Mouse (Mus musculus) neural tube, embryonic 13.5 days (tissue): ENCODE results near the gene St13. TPM values are rescaled to one million over a fixed set of nuclear protein-coding genes. Genes with fewer than 3 reads are reported as not detected.

ENCODE experiments used
- ATAC-seq: fragments of 200-750 bp; cut with Nextera tagmentation; 2 replicates; pipeline ENCODE4 v1.8.0; 2017; ENCODE audit warnings: low read depth, mild to moderate bottlenecking, moderate TSS enrichment, moderate library complexity
- H3K27ac ChIP-seq: fragments of 300-500 bp; sonication (generic); replicated peaks from 2 replicates; pipeline ENCODE4 v1.5.1; 2015; ENCODE audit warnings: moderate library complexity, mild to moderate bottlenecking, inconsistent platforms
- H3K27me3 ChIP-seq: fragments of 300-500 bp; sonication (generic); 2 replicates; pipeline ENCODE4 v1.6.1; 2015; ENCODE audit warnings: mild to moderate bottlenecking, inconsistent platforms
- H3K36me3 ChIP-seq: fragments of 300-500 bp; sonication (generic); 2 replicates; pipeline ENCODE4 v1.6.1; 2015; ENCODE audit warnings: mild to moderate bottlenecking, inconsistent platforms
- H3K4me1 ChIP-seq: fragments of 300-500 bp; sonication (generic); replicated peaks from 2 replicates; pipeline ENCODE4 v1.6.1; 2015; ENCODE audit warnings: inconsistent platforms
- H3K4me2 ChIP-seq: fragments of 300-500 bp; sonication (generic); 2 replicates; pipeline ENCODE4 v1.6.1; 2015; ENCODE audit warnings: inconsistent platforms, mild to moderate bottlenecking, moderate library complexity
- H3K4me3 ChIP-seq: fragments of 300-500 bp; sonication (generic); 2 replicates; pipeline ENCODE4 v1.5.1; 2015; ENCODE audit warnings: mild to moderate bottlenecking, inconsistent platforms
- H3K9ac ChIP-seq: fragments of 300-500 bp; sonication (generic); 2 replicates; pipeline ENCODE4 v1.6.1; 2015; ENCODE audit warnings: moderate library complexity, mild to moderate bottlenecking, inconsistent platforms
- H3K9me3 ChIP-seq: fragments of 300-500 bp; sonication (generic); 2 replicates; pipeline ENCODE4 v1.6.1; 2016; ENCODE audit warnings: inconsistent platforms
- WGBS: fragments of 180-500 bp; shearing (Covaris S2); methylation state at CpG from one replicate; pipeline ENCODE4 v1.1.7; 2015; 5-methylcytosine and 5-hydroxymethylcytosine counted together
- polyA plus RNA-seq: library from polyadenylated mRNA; unstranded; fragments of >200 nt; fragmentation: Nextera tagmentation; extraction: Ambion mirVana; gene quantifications from 2 replicates; pipeline ENCODE4 v1.2.1, GENCODE M21; 2015

St13 gene
- polyA plus RNA-seq, 1 experiment from 2014 or later: 184 TPM

GRCm38 (mm10) chr15:81405008-81405407 lies 5.1 kb upstream of the St13 start:
- no peak for ATAC-seq

DNA sequence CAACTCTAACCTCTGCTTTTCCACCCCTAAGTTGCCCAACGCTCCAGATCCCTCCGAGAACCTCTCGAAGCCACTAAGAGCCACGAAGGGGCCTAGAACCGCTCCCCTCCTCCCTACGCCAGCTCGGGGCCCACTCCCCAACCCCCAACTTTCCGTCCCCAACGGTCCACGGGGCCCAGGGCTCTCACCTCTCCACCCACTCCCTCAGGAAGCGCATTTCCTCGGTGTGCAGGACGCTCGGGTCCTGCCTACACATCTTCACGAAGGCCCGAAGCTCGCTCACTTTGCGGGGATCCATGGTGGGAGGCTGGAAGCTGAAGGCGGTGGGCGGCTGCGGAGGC lies 610 bp downstream of the St13 start:
- H3K36me3 ChIP-seq: no peaks in the 10 kb centered on the region
- H3K4me2 ChIP-seq: peak overlapping the region; percentile 90
- H3K27ac ChIP-seq: peak overlapping the region; percentile 96
- no peaks in the 10 kb centered on the region for H3K27me3 ChIP-seq
- peak overlapping the region; percentile 94 for H3K4me3 ChIP-seq
- WGBS: under 1% methylated on average over 21 of the region's 21 CpGs
- H3K4me1 ChIP-seq: peaks cover 33% of the 10 kb centered on the region
- no peaks in the 10 kb centered on the region for H3K9me3 ChIP-seq
- H3K9ac ChIP-seq: peak overlapping the region; percentile 97
- ATAC-seq: peak; percentile 84

More at GRCm38 (mm10) chr15:81405008-81405407, 5.1 kb upstream of the St13 start:
- Histone ChIP-seq H3K4me2 (no peak overlapping the region), H3K9me3 (no peaks in the 10 kb centered on the region), H3K27ac (no peak overlapping the region), H3K4me1 (peaks cover 11% of the 10 kb centered on the region), H3K9ac (no peak overlapping the region), H3K4me3 (no peak overlapping the region), H3K27me3 (no peaks in the 10 kb centered on the region), H3K36me3 (no peaks in the 10 kb centered on the region)
- 87% methylated on average over 3 of the region's 3 CpGs for WGBS

DNA sequence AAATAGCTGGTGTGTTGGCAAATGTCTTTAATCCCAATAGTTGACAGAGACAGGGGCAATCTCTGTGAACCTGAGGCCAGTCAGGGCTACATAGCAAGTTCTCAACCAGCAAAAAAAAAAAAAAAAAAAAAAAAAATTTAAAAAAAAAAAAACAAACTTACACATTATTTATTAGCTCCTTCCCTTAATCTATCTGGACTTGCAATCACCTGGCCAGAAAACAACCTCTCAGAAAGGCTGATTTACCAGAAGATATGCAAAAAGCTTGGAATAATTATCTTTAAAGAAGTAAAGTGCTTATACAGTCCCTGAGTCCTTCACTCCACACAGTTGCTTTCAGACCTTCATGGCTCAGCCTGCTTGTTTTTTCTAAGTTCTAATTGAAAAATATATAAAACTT lies 1.7 kb downstream of the St13 start:
- no peaks in the 10 kb centered on the region for H3K9me3 ChIP-seq
- peak overlapping the region; percentile 90 for H3K4me2 ChIP-seq

DNA sequence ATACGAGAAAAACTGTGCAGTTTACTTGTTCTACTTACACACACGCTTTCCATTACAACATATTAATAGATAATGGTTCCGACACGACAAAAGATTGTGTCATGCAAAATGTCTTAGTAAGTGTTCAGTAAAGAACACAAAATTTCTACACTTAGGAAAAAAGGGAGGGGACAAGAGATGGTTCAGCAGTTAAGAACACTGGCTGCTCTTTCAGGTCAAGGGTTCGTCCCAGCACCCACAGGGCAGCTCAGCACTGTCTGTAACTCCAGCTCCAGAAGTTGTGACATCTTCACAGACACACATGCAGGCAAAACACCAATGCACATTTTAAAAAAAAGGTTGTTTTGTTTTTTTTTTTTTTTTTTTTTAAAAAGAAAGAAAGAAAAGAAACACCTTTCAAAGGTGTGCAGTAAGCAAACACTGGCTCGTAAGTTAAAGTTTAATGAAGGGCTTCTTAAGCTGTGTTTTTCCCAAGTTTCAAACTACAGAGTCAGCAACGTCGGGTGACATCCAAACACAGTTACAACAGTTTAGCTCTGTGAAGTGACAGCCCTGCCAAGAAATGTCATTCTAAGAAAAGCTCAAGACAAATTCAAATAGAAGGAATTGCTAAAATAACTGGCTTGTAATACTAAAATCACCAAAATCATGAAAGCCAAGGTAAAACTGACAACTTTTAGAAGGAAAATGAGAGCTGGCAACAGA lies 5.5 kb downstream of the St13 start:
- WGBS: 91% methylated on average over 8 of the region's 8 CpGs

More for the DNA sequence above, 1.7 kb downstream of the St13 start:
- Histone ChIP-seq H3K27ac (no peak overlapping the region), H3K27me3 (no peaks in the 10 kb centered on the region), H3K36me3 (no peaks in the 10 kb centered on the region), H3K9ac (peak overlapping the region; percentile 97), H3K4me1 (peaks cover 33% of the 10 kb centered on the region), H3K4me3 (peak overlapping the region; percentile 94)
- no peak for ATAC-seq

DNA sequence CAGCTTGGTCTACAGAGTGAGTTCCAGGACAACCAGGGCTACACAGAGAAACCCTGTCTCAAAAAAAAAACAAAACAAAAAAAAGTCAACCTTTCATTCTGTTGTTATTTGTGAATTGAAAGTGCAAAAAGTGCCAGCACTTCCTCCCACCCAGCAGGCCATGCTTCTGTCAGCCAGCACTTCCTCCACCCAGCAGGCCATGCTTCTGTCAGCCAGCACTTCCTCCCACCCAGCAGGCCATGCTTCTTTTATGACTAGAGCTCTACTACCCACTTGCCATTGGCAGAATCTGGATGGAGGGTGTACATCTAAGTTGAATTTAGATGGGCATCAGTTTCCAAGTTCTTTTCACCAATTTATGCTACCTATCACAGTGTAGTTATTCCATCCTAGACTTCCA lies 6.9 kb downstream of the St13 start:
- Histone ChIP-seq H3K27me3 (no peaks in the 10 kb centered on the region), H3K9me3 (no peaks in the 10 kb centered on the region), H3K9ac (no peak overlapping the region), H3K27ac (no peak overlapping the region), H3K36me3 (peaks cover 35% of the 10 kb centered on the region), H3K4me2 (no peak overlapping the region), H3K4me3 (no peak overlapping the region), H3K4me1 (peaks cover 13% of the 10 kb centered on the region)
- no peak for ATAC-seq

More for the DNA sequence above, 5.5 kb downstream of the St13 start:
- Histone ChIP-seq H3K4me3 (no peak overlapping the region), H3K27me3 (no peaks in the 10 kb centered on the region), H3K4me2 (no peak overlapping the region), H3K36me3 (peaks cover 23% of the 10 kb centered on the region), H3K9ac (no peak overlapping the region), H3K27ac (no peak overlapping the region), H3K9me3 (no peaks in the 10 kb centered on the region), H3K4me1 (peaks cover 22% of the 10 kb centered on the region)
- ATAC-seq: no peak

DNA sequence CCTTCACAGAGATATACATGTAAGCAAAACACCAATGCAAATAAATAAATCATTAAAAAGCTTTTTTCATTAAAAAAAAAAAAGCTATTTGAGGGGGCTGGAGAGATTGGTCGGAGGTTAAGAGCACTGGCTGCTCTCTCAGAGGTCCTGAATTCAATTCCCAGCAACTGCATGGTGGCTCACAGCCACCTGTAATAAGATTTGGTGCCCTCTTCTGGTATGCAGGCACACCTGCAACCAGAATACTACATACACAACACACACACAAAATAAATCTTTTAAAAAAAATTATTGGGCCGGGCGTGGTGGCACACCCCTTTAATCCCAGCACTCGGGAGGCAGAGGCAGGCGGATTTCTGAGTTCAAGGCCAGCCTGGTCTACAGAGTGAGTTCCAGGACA lies 13.6 kb downstream of the St13 start:
- ATAC-seq: no peak
- Histone ChIP-seq H3K4me1 (no peaks in the 10 kb centered on the region), H3K4me2 (no peak overlapping the region), H3K4me3 (no peak overlapping the region), H3K27ac (no peak overlapping the region), H3K9me3 (no peaks in the 10 kb centered on the region), H3K9ac (no peak overlapping the region), H3K36me3 (peaks cover 93% of the 10 kb centered on the region), H3K27me3 (no peaks in the 10 kb centered on the region)
- WGBS: 93% methylated on average over 5 of the region's 5 CpGs

- no peak for ATAC-seq
- Histone ChIP-seq H3K27ac (no peak overlapping the region), H3K27me3 (no peaks in the 10 kb centered on the region), H3K4me1 (no peaks in the 10 kb centered on the region), H3K4me3 (no peak overlapping the region), H3K9ac (no peak overlapping the region), H3K36me3 (peaks cover 84% of the 10 kb centered on the region), H3K4me2 (no peak overlapping the region), H3K9me3 (no peaks in the 10 kb centered on the region)
- WGBS: 92% methylated on average over 2 of the region's 2 CpGs
These were observed 21.0 kb downstream of the St13 start for GRCm38 (mm10) chr15:81378845-81379244.

- Histone ChIP-seq H3K4me3 (no peak overlapping the region), H3K36me3 (peaks cover 80% of the 10 kb centered on the region), H3K27ac (no peak overlapping the region), H3K9me3 (no peaks in the 10 kb centered on the region), H3K27me3 (no peaks in the 10 kb centered on the region), H3K4me2 (no peak overlapping the region), H3K4me1 (no peaks in the 10 kb centered on the region), H3K9ac (no peak overlapping the region)
- ATAC-seq: no peak
- 91% methylated on average over 11 of the region's 11 CpGs for WGBS
These were observed 25.3 kb downstream of the St13 start for GRCm38 (mm10) chr15:81374621-81375020.

DNA sequence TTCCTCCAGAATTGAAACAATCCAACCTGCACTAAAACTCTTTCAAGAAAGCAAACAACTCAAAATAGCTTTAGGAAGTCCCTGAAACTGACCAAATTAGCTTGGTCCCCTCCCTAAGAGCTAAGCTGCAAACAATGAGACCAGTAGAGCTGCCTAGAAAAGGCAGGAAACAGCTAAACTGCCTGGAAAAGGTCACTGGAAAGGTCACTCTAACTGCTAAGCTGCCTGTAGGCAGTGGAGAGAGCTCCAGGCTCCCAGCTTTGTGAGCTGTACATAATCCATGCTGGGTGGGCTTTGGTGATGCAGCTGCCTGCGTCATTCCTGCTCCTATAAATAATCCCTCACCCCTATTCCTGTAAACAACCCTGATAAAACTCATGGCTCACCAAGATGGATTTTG lies 29.5 kb downstream of the St13 start:
- Histone ChIP-seq H3K4me2 (no peak overlapping the region), H3K36me3 (peaks cover 84% of the 10 kb centered on the region), H3K27ac (no peak overlapping the region), H3K9me3 (no peaks in the 10 kb centered on the region), H3K9ac (no peak overlapping the region), H3K4me1 (no peaks in the 10 kb centered on the region), H3K4me3 (no peak overlapping the region), H3K27me3 (no peaks in the 10 kb centered on the region)
- 79% methylated on average over 1 of the region's 1 CpGs for WGBS
- ATAC-seq: no peak

GRCm38 (mm10) chr15:81368601-81369000 lies 31.3 kb downstream of the St13 start:
- Histone ChIP-seq H3K9ac (no peak overlapping the region), H3K36me3 (peaks cover 85% of the 10 kb centered on the region), H3K27me3 (no peaks in the 10 kb centered on the region), H3K4me3 (no peak overlapping the region), H3K4me2 (no peak overlapping the region), H3K9me3 (no peaks in the 10 kb centered on the region), H3K27ac (no peak overlapping the region), H3K4me1 (no peaks in the 10 kb centered on the region)
- no peak for ATAC-seq
- WGBS: 88% methylated on average over 1 of the region's 1 CpGs

- WGBS: 91% methylated on average over 4 of the region's 4 CpGs
- Histone ChIP-seq H3K4me3 (no peak overlapping the region), H3K27me3 (no peaks in the 10 kb centered on the region), H3K9ac (no peak overlapping the region), H3K4me1 (peaks cover 5% of the 10 kb centered on the region), H3K9me3 (no peaks in the 10 kb centered on the region), H3K36me3 (peaks cover 78% of the 10 kb centered on the region), H3K4me2 (no peak overlapping the region), H3K27ac (no peak overlapping the region)
- no peak for ATAC-seq
These were observed 33.6 kb downstream of the St13 start for GRCm38 (mm10) chr15:81366241-81366640.

GRCm38 (mm10) chr15:81365246-81365645 lies 34.6 kb downstream of the St13 start:
- H3K9ac ChIP-seq: no peak overlapping the region
- WGBS: 93% methylated on average over 8 of the region's 8 CpGs
- H3K4me1 ChIP-seq: peaks cover 9% of the 10 kb centered on the region
- H3K27ac ChIP-seq: no peak overlapping the region
- no peak overlapping the region for H3K4me2 ChIP-seq
- no peak for ATAC-seq
- H3K9me3 ChIP-seq: no peaks in the 10 kb centered on the region
- H3K4me3 ChIP-seq: no peak overlapping the region
- H3K27me3 ChIP-seq: no peaks in the 10 kb centered on the region
- peaks cover 69% of the 10 kb centered on the region for H3K36me3 ChIP-seq

DNA sequence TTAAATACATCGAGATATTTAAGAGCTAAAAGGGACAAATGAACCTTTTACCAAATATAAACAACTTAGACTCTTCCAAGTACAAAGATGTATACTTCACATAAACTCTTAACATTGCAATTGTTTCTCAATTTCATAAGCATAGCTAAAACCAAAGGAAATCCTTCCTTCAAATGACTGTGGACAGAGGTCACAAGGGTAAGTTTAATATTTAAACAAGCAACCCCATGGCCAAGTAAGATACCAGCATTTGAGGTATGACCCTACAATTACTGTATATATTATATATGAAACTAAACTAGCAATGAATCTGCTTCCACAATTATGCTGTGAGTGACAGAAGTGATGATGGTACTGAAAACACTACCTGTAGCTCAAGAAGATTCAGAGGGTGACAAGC lies 35.6 kb downstream of the St13 start:
- Histone ChIP-seq H3K4me2 (no peak overlapping the region), H3K36me3 (peaks cover 60% of the 10 kb centered on the region), H3K27ac (no peak overlapping the region), H3K27me3 (no peaks in the 10 kb centered on the region), H3K9ac (no peak overlapping the region), H3K4me3 (no peak overlapping the region), H3K4me1 (peaks cover 18% of the 10 kb centered on the region), H3K9me3 (no peaks in the 10 kb centered on the region)
- WGBS: 93% methylated on average over 1 of the region's 1 CpGs
- no peak for ATAC-seq
